Mouse (Mus musculus) embryonic fibroblast, embryonic 13.5 days (primary cell): ENCODE measurements at regions not wholly inside any gene's neighbourhood (a gene's known extent, or its start where the extent isn't known, plus 50 kb on each side); places are given as distances from the start of the nearest gene placed in this dataset.

Experiments used
- CTCF ChIP-seq: IDR thresholded peaks from 2 replicates; pipeline ENCODE4 v1.5.1; 2011; ENCODE audit warnings: mild to moderate bottlenecking, control low read depth, low read length, moderate library complexity, borderline replicate concordance; ENCODE audit not compliant: insufficient read depth
- POLR2A ChIP-seq: IDR thresholded peaks from 2 replicates; pipeline ENCODE4 v1.6.1; 2011; ENCODE audit warnings: low read depth, mild to moderate bottlenecking, control low read depth, low read length, moderate library complexity

DNA sequence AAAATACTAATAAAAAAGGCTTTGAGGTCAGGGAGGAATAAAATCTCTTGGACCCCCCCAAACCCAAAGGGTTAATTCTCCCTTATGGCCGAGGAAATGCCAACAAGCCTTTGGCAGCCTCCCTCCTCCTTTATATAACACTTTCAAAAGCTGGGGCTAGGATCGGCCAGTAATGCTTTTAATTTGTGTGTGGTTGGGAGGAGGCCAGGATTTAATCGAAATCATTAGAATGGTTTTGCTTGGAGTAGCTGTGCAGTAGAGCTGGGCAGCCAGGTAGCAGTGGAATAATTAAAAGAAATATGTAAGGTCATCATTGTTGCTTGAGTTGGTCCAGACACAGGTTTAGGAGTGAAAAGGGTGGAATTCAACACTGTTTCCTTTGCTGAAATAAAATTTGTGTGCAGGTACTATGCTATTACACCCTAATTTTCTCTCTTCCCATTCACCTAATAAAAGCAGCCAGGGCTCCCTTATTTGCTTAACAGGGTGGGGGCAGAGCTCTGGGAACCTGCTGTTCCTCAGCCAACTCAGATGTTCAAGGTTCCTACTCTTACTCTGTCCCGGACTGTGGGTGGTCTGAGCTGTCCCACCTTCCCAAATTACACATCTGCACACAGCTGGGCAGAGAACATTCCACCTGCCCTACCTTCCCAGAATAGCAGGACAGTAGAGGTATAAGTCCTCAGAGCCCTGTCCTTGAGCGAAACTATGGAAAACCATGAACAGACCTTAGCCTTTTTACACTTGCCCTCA is 636.1 kb downstream of the Dhx35 start:
- no peak for TF ChIP-seq CTCF
- TF ChIP-seq POLR2A = no peak
